In the genomic region with DNA sequence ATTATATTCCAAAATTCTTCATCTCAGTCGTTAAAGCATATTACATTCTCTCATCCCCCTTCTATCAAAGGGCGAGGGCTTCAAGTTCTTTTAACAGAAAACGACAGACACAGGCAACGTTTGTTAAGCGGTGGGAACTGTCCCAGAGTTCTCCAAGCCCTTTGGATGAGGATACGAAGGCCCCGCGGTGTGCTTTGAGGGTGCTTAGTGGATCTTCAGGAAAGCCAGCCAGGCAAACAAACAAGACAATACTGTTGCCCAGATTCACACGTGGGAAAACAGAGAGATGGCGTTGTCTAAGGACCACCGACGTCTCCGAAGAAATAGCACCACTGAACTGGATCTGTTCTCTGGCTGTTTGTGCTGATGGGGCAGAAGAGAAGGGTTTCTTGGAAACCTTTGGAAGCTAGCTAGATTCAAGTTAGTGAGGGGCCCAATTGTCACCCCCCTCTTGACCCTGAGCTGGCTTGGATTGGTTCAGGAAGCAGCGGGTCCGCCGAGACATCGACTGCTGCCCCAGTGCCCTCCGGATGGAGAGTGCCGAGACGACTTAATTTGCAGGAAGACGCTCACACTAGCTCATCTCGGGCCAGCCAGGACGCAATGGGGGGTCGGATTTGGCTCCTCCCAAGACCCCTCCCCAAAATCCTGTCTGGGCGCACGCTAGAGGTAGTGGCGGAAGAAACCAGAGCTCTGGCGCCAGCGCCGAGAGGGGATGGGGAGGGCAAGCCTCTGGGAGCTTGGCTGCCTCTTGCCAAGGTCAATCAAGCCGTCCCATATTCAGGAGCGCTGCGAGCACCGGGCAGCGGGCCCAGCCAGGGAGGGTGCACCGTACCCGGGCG, we compare ENCODE assay signal across 8 mouse cellular contexts. TPM values are rescaled to one million over a fixed set of nuclear protein-coding genes. Genes with fewer than 3 reads are reported as not detected.
DNase-seq lines count a peak whose midpoint lies in the region; ATAC-seq and TF ChIP-seq lines count a peak whose summit lies in the region.

No protein-coding gene starts in this region.

- peak overlapping the region; percentile 38 for H3K4me3 ChIP-seq in hindbrain, postnatal 0 days (ENCODE audit: low read length)

- peak overlapping the region; percentile 35; the same call in 1 of the 2 replicates for H3K9ac ChIP-seq in hindbrain, postnatal 0 days (replicated peaks; ENCODE audit: low read length)

- intact Hi-C loops in left cerebral cortex, postnatal 36 days (cut with DNase I) = loop anchor here (2.0 to 5.0 kb wide), 3 partner anchors 37 to 84 kb away; no protein-coding TSS in a partner anchor

- peak; percentile 88 for DNase-seq in adrenal gland, adult 2 months
- DNase-seq in cerebellum, postnatal 10 days = peak; percentile 86 to 89
- DNase-seq in gastrocnemius, postnatal 25 days = peak; percentile 81
- peak; percentile 78 for DNase-seq in hindbrain, postnatal 0 days (ENCODE audit: low spot score)
- peak; percentile 18 to 25 for DNase-seq in left cerebral cortex, postnatal 36 days (ENCODE audit: low spot score in 2 of 2)
- DNase-seq in mesoderm, embryonic 11.5 days (ENCODE audit: low read depth, low spot score) = peak; percentile 57
- peak; percentile 53 for DNase-seq in skeletal muscle tissue, adult 2 months (ENCODE audit: low read depth, low spot score)

- ATAC-seq in hindbrain, postnatal 0 days = peak; percentile 68
- no peak for ATAC-seq in megakaryocyte progenitor cell, adult 5-6 weeks (replicated peaks; ENCODE audit: poor library complexity)

- no peak for TF ChIP-seq CTCF in hindbrain, postnatal 0 days (IDR thresholded peaks at IDR 0.05; ENCODE audit: low read depth)

- peaks cover 11% of the 10 kb centered on the region; the same call in 1 of the 2 replicates for H3K4me1 ChIP-seq in hindbrain, postnatal 0 days (ENCODE audit: insufficient read depth, low read length)

- H3K4me2 ChIP-seq in hindbrain, postnatal 0 days (ENCODE audit: low read depth, low read length) = peak overlapping the region; percentile 73

- H3K27me3 ChIP-seq in hindbrain, postnatal 0 days (ENCODE audit: insufficient read depth, low read length) = peaks cover 9% of the 10 kb centered on the region

- no peak overlapping the region for H3K27ac ChIP-seq in hindbrain, postnatal 0 days

- H3K9me3 ChIP-seq in hindbrain, postnatal 0 days (ENCODE audit: low read length) = no peaks in the 10 kb centered on the region

- 4% methylated on average over 38 of the region's 38 CpGs for WGBS in hindbrain, postnatal 0 days

- no peaks in the 10 kb centered on the region for H3K36me3 ChIP-seq in hindbrain, postnatal 0 days (ENCODE audit: insufficient read depth, low read length)

RNA-seq across cellular contexts. Expression of gene Ephb3, which starts 43.5 kb away (rescaled TPM):
- total RNA-seq in adrenal gland, adult 2 months (2021) = 1 to 10 TPM in 1 of 2 experiments, under 1 TPM in 1; 0.78 to 1.8 TPM
- 2.9 and 3.5 TPM in 2 replicates for polyA plus RNA-seq in adrenal gland, adult 2 months (2012; rRNA removed)
- 1 to 10 TPM; 1.4 to 1.7 TPM for total RNA-seq in gastrocnemius, postnatal 25 days (2021)
- 21.4 and 22.3 TPM in 2 replicates for total RNA-seq in hindbrain, postnatal 0 days (2014; rRNA removed)
- 8.3 and 8.6 TPM in 2 replicates for polyA plus RNA-seq in hindbrain, postnatal 0 days (2015; fragmentation: Nextera tagmentation; extraction: Ambion mirVana)
- 10 to 100 TPM; 21.2 to 25.5 TPM for total RNA-seq in left cerebral cortex, postnatal 36 days (2021)
- total RNA-seq in megakaryocyte progenitor cell, adult 5-6 weeks (2015) = not detected in 2 replicates
- total RNA-seq in megakaryocyte progenitor cell, adult 5-6 weeks (2017) = not detected in 2 replicates

Comparison
In these comparisons a context has a peak if more than half of its experiments do, and no peak if none do; other contexts are left out.
1. DNase-seq: peak in every context shown above with its lines; median percentile 88 in adrenal gland, adult 2 months; 88 in cerebellum, postnatal 10 days; 81 in gastrocnemius, postnatal 25 days; 78 in hindbrain, postnatal 0 days; 57 in mesoderm, embryonic 11.5 days; 53 in skeletal muscle tissue, adult 2 months; 22 in left cerebral cortex, postnatal 36 days.